Mouse (Mus musculus) brain, embryonic 14.5 days (tissue): ENCODE results near the gene Gm17190.

Source experiments
- CTCF ChIP-seq: fragments of 200-500 bp; IDR thresholded peaks from 2 replicates; pipeline ENCODE4 v1.5.1; 2012; ENCODE audit warnings: inconsistent platforms, mild to moderate bottlenecking, moderate library complexity, borderline replicate concordance; ENCODE audit not compliant: insufficient read depth, insufficient read length; ENCODE audit errors: extremely low read depth
- POLR2A ChIP-seq: fragments of 200-500 bp; IDR thresholded peaks from 2 replicates; pipeline ENCODE4 v1.6.1; 2012; ENCODE audit warnings: mild to moderate bottlenecking, inconsistent platforms, borderline replicate concordance; ENCODE audit not compliant: poor library complexity, insufficient read depth, insufficient read length, severe bottlenecking; ENCODE audit errors: extremely low read depth

GRCm38 (mm10) chr13:96112711-96113110 is 30.9 kb downstream of the Gm17190 start:
- TF ChIP-seq CTCF, result no peak
- no peak for TF ChIP-seq POLR2A
